Mouse (Mus musculus): ENCODE measurements around the gene Arhgef38.

DNA sequence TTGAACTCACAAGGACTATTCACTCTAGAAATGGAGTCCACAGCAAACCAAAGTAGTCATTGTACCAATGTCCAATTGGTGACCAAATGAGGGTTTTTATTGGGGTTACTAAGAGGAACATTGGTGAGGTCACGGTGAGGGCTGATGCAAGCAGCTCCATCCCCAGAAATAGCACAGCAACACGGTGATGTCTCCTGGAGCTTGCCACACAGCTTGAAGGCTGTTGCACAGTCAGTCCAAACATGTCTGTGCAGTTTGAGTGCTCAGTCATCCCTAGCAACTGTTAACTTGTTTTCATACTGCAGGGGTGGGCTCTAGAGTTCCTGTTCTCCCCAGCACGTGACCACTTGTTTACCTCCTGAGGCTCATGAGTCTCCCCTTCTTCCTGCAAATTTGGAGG, 131.0 kb downstream of the Arhgef38 start:
- TF ChIP-seq USF1 (IDR thresholded peaks at IDR 0.05; ENCODE audit: low read depth): no peak
- TF ChIP-seq CTCF (IDR thresholded peaks at IDR 0.05; ENCODE audit: control insufficient read depth, insufficient read depth, insufficient read length): no peak

Data from C2C12 (cell line).